Mouse (Mus musculus) embryonic facial prominence, embryonic 14.5 days (tissue): ENCODE data around the gene Cnnm4. TPM values are rescaled to one million over a fixed set of nuclear protein-coding genes. Genes with fewer than 3 reads are reported as not detected.

Experiments
- ATAC-seq: fragments of 200-750 bp; cut with Nextera tagmentation; 2 replicates; pipeline ENCODE4 v1.8.0; 2017; ENCODE audit warnings: low read depth, moderate number of reproducible peaks, moderate TSS enrichment
- DNase-seq: peaks from one replicate; pipeline ENCODE4 v3.0.0-alpha.2; 2015; ENCODE audit warnings: low spot score
- H3K27ac ChIP-seq: fragments of 300-500 bp; sonication (generic); replicated peaks from 2 replicates; pipeline ENCODE4 v1.5.1; 2014; ENCODE audit warnings: low read depth, mild to moderate bottlenecking, low read length, moderate library complexity
- H3K27me3 ChIP-seq: fragments of 300-500 bp; sonication (generic); replicated peaks from 2 replicates; pipeline ENCODE4 v1.6.1; 2014; ENCODE audit warnings: low read length; ENCODE audit not compliant: control insufficient read depth, insufficient read depth
- H3K36me3 ChIP-seq: fragments of 300-500 bp; sonication (generic); 2 replicates; pipeline ENCODE4 v1.6.1; 2014; ENCODE audit warnings: low read length, mixed read lengths; ENCODE audit not compliant: control insufficient read depth, insufficient read depth
- H3K4me1 ChIP-seq: fragments of 300-500 bp; sonication (generic); 2 replicates; pipeline ENCODE4 v1.6.1; 2014; ENCODE audit warnings: antibody characterized with exemption, low read length; ENCODE audit not compliant: control insufficient read depth, insufficient read depth
- H3K4me2 ChIP-seq: fragments of 300-500 bp; sonication (generic); 2 replicates; pipeline ENCODE4 v1.6.1; 2014; ENCODE audit warnings: low read depth, mild to moderate bottlenecking, low read length, moderate library complexity, mixed read lengths
- H3K4me3 ChIP-seq: fragments of 300-500 bp; sonication (generic); 2 replicates; pipeline ENCODE4 v1.5.1; 2014; ENCODE audit warnings: low read depth, mild to moderate bottlenecking, low read length
- H3K9ac ChIP-seq: fragments of 300-500 bp; sonication (generic); 2 replicates; pipeline ENCODE4 v1.6.1; 2014; ENCODE audit warnings: low read depth, mild to moderate bottlenecking, low read length, moderate library complexity, mixed read lengths
- H3K9me3 ChIP-seq: fragments of 300-500 bp; sonication (generic); 2 replicates; pipeline ENCODE4 v1.6.1; 2016; ENCODE audit warnings: low read length; ENCODE audit not compliant: control insufficient read depth
- WGBS: fragments of 180-500 bp; shearing (Covaris S2); extraction: QIAGEN DNeasy Blood & Tissue Kit; methylation state at CpG from one replicate; pipeline ENCODE4 v1.1.7; 2014; 5-methylcytosine and 5-hydroxymethylcytosine counted together
- polyA plus RNA-seq: library from polyadenylated mRNA; unstranded; fragments of >200 nt; fragmentation: Nextera tagmentation; extraction: Ambion mirVana; gene quantifications from 2 replicates; pipeline ENCODE4 v1.2.1, GENCODE M21; 2014

Cnnm4 gene
- polyA plus RNA-seq, 1 experiment from 2014 or later: 13.5 TPM

DNA sequence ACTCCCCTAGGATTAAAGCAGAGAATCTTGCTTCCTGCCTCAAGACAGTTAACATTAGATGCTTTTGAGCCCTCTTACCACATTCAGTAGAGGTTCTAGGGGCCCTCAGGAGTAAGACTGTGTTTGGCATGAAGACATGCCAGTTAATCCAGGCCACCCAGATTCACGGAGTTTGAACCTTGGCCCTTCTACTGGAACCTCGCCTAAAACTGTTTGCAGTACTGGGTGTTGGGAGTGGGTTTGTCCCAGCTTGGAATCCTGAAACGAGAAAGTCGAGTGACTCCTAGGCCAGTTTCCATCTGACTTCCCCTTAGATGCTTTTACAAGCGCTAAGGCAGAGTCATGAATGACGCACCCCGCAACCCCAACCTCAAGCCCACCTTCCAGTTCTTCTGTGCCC, 5.0 kb downstream of the Cnnm4 start:
- peak overlapping the region; percentile 71; the same call in 1 of the 2 replicates for H3K27ac ChIP-seq
- no peak overlapping the region for H3K4me3 ChIP-seq
- H3K4me1 ChIP-seq: peaks cover 42% of the 10 kb centered on the region
- no peak overlapping the region for H3K9ac ChIP-seq
- no peaks in the 10 kb centered on the region for H3K9me3 ChIP-seq
- 80% methylated on average over 7 of the region's 7 CpGs for WGBS
- peak overlapping the region; percentile 85; the same call in 1 of the 2 replicates for H3K4me2 ChIP-seq
- no peak for ATAC-seq
- no peaks in the 10 kb centered on the region for H3K36me3 ChIP-seq
- DNase-seq: no peak
- no peaks in the 10 kb centered on the region for H3K27me3 ChIP-seq

DNA sequence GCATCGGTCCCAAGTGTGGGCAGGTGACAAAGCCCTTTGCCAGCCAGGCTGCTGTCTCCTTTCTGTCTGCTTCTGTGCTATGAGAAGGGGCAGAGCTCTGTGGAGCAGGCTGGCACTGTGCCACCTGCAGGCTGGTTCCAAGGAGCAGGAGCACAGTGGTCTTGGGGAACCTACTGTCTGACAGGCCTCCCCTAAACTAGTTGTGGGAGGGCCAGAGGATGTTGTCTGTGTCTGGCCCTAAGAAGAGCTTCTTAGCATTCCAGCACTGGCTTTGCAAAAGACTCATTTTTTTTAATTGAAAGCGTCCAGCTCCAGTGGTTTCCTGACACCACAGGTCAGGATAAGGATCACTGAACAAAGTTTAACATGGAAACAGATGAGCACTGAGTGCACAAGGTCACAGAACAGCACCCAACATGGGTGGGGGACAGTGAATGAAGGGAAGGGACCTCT, 6.9 kb downstream of the Cnnm4 start:
- H3K9me3 ChIP-seq: no peaks in the 10 kb centered on the region
- ATAC-seq: no peak
- no peak overlapping the region for H3K27ac ChIP-seq
- no peaks in the 10 kb centered on the region for H3K27me3 ChIP-seq
- no peak for DNase-seq
- no peak overlapping the region for H3K4me3 ChIP-seq
- WGBS: 63% methylated on average over 2 of the region's 2 CpGs
- H3K36me3 ChIP-seq: no peaks in the 10 kb centered on the region
- H3K4me2 ChIP-seq: no peak overlapping the region
- peaks cover 26% of the 10 kb centered on the region for H3K4me1 ChIP-seq
- H3K9ac ChIP-seq: no peak overlapping the region

DNA sequence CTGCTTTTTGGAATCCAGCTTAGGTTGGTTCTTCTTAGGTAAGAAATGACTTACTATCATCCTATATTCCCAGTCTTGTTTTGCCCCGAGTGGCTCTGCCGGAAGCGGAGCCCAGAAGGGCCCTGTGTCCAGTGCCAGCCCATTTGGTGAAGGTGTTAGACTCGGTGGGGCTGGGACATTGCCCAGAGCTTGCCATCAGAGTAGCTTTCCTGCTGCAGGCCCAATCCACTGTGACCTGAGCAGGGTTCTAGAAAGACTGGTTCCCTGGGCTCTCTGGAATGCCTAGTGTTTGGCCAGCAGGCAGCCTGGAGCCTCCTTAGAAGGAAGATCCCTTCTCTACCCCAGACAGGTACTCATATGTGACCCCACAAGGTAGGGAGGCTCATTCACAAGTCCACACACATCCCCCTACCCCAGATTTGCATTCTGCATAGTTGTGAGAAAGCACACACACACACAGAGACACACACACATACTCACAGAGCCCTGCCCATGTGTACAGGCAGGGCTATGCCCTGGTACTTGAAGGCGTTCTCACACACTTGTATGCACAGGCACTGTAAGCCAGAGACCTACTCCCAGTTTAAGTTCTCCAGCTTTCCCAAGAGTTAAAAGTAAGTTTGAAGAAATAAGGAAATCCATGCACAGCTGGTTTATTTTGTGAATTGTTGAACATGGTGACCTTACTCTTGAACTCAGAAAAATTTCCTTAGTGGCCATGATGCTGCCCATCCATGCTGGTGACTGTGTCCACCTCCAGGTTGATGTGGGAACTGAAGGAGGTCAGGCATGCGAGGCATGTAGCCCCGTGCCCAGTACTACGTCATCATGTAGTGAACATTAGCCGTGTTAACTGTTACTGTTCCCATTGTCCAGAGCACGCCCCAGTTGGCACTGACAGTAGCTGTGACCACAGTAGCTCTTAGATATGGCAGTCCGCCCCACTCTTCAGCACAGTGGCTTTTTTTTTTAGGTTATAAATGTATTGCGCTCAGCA, 8.8 kb downstream of the Cnnm4 start:
- Histone ChIP-seq H3K36me3 (no peaks in the 10 kb centered on the region), H3K9me3 (no peaks in the 10 kb centered on the region), H3K4me1 (peaks cover 8% of the 10 kb centered on the region), H3K27ac (no peak overlapping the region), H3K4me2 (no peak overlapping the region), H3K27me3 (no peaks in the 10 kb centered on the region), H3K4me3 (no peak overlapping the region), H3K9ac (no peak overlapping the region)
- 86% methylated on average over 12 of the region's 12 CpGs for WGBS
- DNase-seq: no peak
- no peak for ATAC-seq

DNA sequence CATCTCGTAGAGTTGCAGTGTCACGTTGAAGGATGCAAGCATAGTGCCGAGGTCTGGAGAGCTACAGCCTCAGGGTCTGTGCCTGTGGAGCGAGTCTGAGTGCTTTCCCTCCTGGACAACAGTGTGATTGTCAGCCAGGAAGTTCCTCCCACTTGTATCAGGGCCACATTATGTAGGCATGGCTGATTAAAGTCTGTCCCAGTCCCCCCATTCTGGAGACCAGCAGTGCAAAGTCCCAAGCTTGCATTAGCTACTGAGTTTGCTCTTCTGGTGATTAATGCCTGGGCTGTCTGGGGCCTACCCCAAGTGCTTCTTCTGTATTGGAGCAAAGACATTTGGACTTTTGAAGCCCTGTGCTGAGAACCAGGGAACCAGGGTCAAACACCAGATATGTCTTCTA, 12.4 kb downstream of the Cnnm4 start:
- no peak for DNase-seq
- no peaks in the 10 kb centered on the region for H3K27me3 ChIP-seq
- H3K9ac ChIP-seq: no peak overlapping the region
- no peak overlapping the region for H3K4me2 ChIP-seq
- no peaks in the 10 kb centered on the region for H3K36me3 ChIP-seq
- H3K4me3 ChIP-seq: no peak overlapping the region
- H3K9me3 ChIP-seq: no peaks in the 10 kb centered on the region
- H3K4me1 ChIP-seq: no peaks in the 10 kb centered on the region
- H3K27ac ChIP-seq: no peak overlapping the region
- no peak for ATAC-seq
- 50% methylated on average over 4 of the region's 4 CpGs for WGBS

DNA sequence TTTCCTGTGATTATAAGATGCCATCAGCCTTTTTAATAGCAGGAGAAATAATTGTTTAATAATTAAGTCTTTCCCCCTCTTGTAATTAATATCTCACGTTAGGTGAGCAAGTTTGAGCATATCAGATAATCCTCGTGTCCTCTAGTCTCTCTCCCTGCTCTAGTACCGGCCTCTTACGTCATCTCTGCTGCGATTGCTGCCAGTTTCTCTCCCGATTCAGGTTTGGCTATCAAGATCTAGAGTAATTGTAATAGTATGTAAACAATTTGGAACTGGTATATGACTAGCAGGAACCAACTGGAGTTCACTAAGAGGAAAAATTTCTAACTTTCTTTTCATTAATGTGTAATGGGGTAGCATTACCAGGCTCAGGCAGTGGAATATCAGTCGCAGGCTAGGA, 13.7 kb downstream of the Cnnm4 start:
- H3K9ac ChIP-seq: no peak overlapping the region
- ATAC-seq (no peak), DNase-seq (no peak)
- H3K36me3 ChIP-seq: no peaks in the 10 kb centered on the region
- H3K4me1 ChIP-seq: no peaks in the 10 kb centered on the region
- no peaks in the 10 kb centered on the region for H3K9me3 ChIP-seq
- H3K4me3 ChIP-seq: no peak overlapping the region
- WGBS: 56% methylated on average over 7 of the region's 7 CpGs
- H3K27ac ChIP-seq: no peak overlapping the region
- no peak overlapping the region for H3K4me2 ChIP-seq
- H3K27me3 ChIP-seq: no peaks in the 10 kb centered on the region

DNA sequence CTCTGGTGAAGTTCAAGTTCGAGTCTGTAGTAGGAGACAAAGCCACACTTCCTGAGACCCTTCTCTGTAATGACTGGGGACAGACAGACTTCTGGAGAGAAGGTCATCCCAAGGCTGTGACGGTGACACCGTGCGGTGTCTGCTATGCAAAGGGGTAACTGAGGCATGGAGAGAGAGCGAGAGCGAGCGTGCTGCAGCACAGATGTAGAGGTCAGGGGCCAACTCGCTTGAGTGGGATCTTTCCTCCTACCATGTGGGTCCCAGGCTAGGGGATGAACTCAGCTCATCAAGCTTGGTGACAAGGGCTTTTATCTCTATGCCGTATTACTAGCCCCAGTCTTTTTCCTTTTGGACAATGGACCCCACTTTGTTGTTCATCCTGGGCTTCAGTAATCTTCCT, 15.7 kb downstream of the Cnnm4 start:
- Histone ChIP-seq H3K4me2 (no peak overlapping the region), H3K9me3 (no peaks in the 10 kb centered on the region), H3K27ac (no peak overlapping the region), H3K27me3 (no peaks in the 10 kb centered on the region), H3K36me3 (no peaks in the 10 kb centered on the region), H3K4me1 (no peaks in the 10 kb centered on the region), H3K9ac (no peak overlapping the region), H3K4me3 (no peak overlapping the region)
- WGBS: 79% methylated on average over 9 of the region's 9 CpGs
- ATAC-seq: no peak
- DNase-seq: no peak

DNA sequence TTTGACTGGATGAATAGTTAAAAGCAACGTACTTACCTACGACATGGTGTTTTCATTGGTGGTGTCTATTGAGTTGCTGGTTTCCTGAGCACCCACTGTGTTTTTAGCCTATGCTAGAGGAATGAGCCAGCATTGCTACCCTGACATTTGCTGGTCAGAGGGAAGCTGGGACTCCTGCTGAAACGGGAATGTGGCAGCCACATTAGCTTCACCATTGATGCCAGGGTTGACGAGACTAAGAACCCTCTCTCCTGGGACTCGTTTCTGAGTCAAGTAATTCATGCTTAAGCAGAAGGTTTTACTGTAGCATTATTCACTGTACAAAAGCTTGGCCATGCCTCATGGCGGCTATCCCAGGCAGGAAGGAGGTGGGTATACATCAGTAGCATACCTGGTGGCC, 18.2 kb downstream of the Cnnm4 start:
- 74% methylated on average over 6 of the region's 6 CpGs for WGBS
- H3K4me2 ChIP-seq: no peak overlapping the region

DNA sequence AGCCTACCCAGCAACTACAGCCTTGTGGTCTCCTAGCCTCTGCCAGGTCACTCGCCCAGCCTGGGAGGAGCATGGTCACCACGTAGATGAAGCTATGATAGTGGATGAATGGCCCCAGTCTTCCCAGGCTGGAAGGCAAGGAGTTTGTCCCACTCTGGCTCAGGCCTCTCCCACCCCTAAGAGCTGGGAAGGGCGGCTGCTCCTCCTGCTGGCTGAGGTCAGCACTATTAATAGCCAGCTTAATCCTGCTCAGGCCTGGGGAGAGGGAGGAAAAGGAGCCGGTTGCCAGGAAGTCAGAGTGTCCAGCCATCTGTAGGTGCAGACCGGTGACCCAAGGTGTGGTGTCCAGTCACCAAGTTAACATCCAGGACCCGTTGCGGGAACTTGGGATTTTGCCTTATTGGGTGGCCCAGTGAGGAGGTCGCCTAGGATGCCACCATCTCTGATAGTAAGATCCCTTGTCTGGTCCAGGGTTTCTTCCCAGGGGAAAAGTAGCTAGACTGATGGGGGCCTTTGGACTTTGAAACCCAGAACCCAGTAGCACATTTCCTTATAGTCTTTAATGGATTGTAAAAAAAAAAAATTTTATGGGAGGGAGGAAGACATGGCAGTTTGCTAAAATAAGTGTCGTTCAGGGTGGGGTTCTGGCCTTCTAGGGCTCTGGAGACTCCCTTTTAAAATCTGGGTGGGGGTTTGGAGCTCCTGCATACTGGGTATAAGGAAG, 21.2 kb downstream of the Cnnm4 start:
- peak; percentile 83 for ATAC-seq
- Histone ChIP-seq H3K9ac (no peak overlapping the region), H3K27me3 (no peaks in the 10 kb centered on the region), H3K4me3 (no peak overlapping the region), H3K9me3 (no peaks in the 10 kb centered on the region), H3K4me1 (peaks cover 7% of the 10 kb centered on the region; the same call in 1 of the 2 replicates), H3K27ac (no peak overlapping the region), H3K4me2 (no peak overlapping the region), H3K36me3 (no peaks in the 10 kb centered on the region)
- WGBS: 39% methylated on average over 9 of the region's 9 CpGs
- DNase-seq: peak; percentile 68

More for the DNA sequence above, 18.2 kb downstream of the Cnnm4 start:
- H3K36me3 ChIP-seq: no peaks in the 10 kb centered on the region
- no peak for ATAC-seq
- H3K9ac ChIP-seq: no peak overlapping the region
- DNase-seq: no peak
- H3K4me3 ChIP-seq: no peak overlapping the region
- H3K9me3 ChIP-seq: no peaks in the 10 kb centered on the region
- H3K4me1 ChIP-seq: peaks cover 7% of the 10 kb centered on the region; the same call in 1 of the 2 replicates
- H3K27me3 ChIP-seq: no peaks in the 10 kb centered on the region
- no peak overlapping the region for H3K27ac ChIP-seq
